Mouse (Mus musculus) retina, embryonic 14.5 days (tissue): ENCODE results near the gene Cdca3.

Experiments used
- DNase-seq: peaks from one replicate; pipeline ENCODE4 v3.0.0-alpha.2; 2015; ENCODE audit warnings: low spot score

Cdca3 gene

GRCm38 (mm10) chr6:124834512-124835081 is 5.2 kb downstream of the Cdca3 start:
- no peak for DNase-seq

- DNase-seq = no peak
These were observed 6.2 kb downstream of the Cdca3 start for GRCm38 (mm10) chr6:124835531-124835930.

GRCm38 (mm10) chr6:124836411-124836810 is 7.1 kb downstream of the Cdca3 start:
- DNase-seq = no peak

- peak; percentile 43 for DNase-seq
These were observed 10.5 kb downstream of the Cdca3 start for GRCm38 (mm10) chr6:124839805-124840204.

- peak; percentile 60 for DNase-seq
These were observed 11.2 kb downstream of the Cdca3 start, which contains the start of gene Gnb3 for GRCm38 (mm10) chr6:124840241-124841167. Gene Gnb3 (minus strand): TSS chr6:124840275.

GRCm38 (mm10) chr6:124847305-124847704 is 18.0 kb downstream of the Cdca3 start:
- peak; percentile 99 for DNase-seq

- no peak for DNase-seq
These were observed 21.2 kb downstream of the Cdca3 start for GRCm38 (mm10) chr6:124850535-124850934.

- DNase-seq = no peak
These were observed 25.3 kb downstream of the Cdca3 start for GRCm38 (mm10) chr6:124854647-124855046.

- peak; percentile 60 for DNase-seq
These were observed 27.0 kb downstream of the Cdca3 start for GRCm38 (mm10) chr6:124856321-124856720.

- DNase-seq = peak; percentile 89
These were observed 27.8 kb downstream of the Cdca3 start, which contains the start of gene P3h3 for GRCm38 (mm10) chr6:124856916-124857839. Gene P3h3 (minus strand): TSS chr6:124857752.

- DNase-seq = no peak
These were observed 28.6 kb downstream of the Cdca3 start for GRCm38 (mm10) chr6:124857840-124858530.

GRCm38 (mm10) chr6:124858561-124859318 is 29.4 kb downstream of the Cdca3 start:
- no peak for DNase-seq

- peak; percentile 94 for DNase-seq
These were observed 30.4 kb downstream of the Cdca3 start for GRCm38 (mm10) chr6:124859725-124860124.

- DNase-seq = no peak
These were observed 31.2 kb downstream of the Cdca3 start for GRCm38 (mm10) chr6:124860511-124860910.

- DNase-seq = no peak
These were observed 31.9 kb downstream of the Cdca3 start for GRCm38 (mm10) chr6:124861266-124861665.

GRCm38 (mm10) chr6:124861802-124862201 is 32.5 kb downstream of the Cdca3 start:
- DNase-seq = no peak

GRCm38 (mm10) chr6:124862406-124863124 is 33.2 kb downstream of the Cdca3 start:
- no peak for DNase-seq

GRCm38 (mm10) chr6:124863125-124863657 is 33.8 kb downstream of the Cdca3 start:
- DNase-seq = no peak

- DNase-seq = peak; percentile 79
These were observed 34.4 kb downstream of the Cdca3 start, which contains the start of gene Gpr162 for GRCm38 (mm10) chr6:124863658-124864298. Gene Gpr162 (minus strand): TSS chr6:124863983.
